Mouse (Mus musculus) natural killer cell, adult 2 months (primary cell): ENCODE results near the gene Pde1c.

Experiments used
- DNase-seq, 2 experiments: peaks; one replicate each; pipeline ENCODE4 v3.0.0; 2022; ENCODE audit warnings: low spot score in 2 of 2

Gene Pde1c

DNA sequence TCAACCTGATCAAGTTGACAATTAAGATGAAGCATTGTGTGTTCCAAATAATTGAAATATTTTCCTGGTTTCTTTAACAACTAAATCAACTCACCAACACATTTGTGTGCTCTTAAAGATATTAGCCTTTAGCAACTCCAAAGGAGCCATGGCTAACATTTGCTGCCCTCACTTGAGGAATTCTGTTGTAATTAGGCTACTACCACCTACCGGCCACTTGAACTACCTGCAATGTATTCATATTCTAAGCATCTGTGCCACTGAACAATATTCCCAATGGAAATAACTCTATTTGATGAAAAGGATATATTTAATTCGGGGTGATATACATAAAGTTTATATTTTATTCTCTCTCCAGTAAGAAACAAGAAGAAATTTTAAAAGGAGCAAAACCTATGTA lies 121.0 kb downstream of the Pde1c start:
- no peak for DNase-seq

DNA sequence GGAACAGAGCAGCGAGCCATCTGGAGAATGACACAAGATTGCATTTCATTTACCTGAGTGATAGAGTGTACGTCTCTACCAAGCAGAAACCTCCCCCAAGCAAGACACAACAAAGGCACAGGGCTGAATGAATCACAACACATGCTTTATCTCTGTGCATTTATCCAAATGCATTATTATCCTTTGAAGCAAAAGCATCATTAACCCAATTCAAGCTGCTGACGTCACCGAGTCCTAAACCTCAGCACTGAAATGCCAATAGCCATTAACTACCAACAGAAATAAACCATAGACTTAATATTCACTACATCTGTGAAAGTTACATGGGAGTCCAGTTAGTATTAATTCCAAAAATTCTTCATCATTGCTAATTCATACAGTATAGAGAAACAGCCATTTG lies 127.4 kb downstream of the Pde1c start:
- no peak for DNase-seq

DNA sequence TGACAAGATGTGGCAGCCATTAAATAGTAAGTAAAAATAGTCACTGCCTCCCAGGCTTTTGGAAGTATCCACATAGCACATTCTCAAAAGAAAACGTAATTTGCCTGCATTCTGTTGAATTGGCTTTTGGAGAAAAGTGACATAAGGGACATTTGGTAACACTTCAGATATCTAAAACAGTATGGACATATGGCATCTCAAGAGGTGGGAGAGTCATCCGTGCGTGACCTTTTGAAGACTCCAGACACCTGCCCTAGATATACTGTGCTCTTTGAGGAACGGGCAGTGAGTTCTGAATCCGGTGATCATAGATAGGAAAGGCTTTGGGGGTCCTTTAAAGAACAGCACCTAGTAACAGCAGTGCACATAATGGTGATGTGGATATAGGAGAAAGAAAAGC lies 143.1 kb downstream of the Pde1c start:
- no peak for DNase-seq

DNA sequence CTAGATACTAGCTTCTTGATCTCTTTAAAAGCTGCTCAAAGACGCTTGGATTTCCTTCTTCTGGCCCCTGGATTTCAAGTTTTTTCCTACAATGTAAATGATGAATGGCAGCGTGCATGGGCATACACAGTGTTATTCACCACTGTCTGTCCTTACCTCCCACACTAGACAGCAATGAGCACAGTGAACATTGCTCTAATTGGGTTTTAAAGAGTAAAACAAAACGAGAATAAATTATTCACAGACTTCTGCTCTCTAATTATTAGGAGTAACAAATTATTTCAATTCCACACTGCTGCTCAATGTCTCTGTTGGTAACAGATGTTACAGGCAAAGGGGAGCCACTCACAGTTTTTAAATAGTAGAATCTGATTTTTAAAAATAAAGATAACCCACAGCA lies 146.0 kb downstream of the Pde1c start:
- DNase-seq: no peak

DNA sequence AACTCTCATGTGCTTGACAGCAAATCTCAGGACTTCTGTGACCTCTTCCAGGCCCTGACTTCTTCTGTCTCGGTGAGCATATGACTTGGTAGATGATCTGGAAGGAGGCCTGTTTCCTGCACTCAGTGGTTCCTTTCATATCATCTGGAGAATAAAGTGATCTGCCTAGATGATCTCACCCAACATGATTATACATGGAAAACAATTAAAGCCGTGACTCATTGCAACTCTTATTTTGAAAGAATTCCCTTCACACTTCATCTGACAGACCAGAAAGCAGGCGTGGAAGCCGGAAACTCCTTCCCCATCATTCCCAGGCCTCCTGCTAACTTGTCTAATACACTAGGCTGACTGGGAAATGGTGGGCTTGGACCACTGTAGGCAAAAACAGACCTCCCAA lies 152.7 kb downstream of the Pde1c start:
- no peak for DNase-seq

DNA sequence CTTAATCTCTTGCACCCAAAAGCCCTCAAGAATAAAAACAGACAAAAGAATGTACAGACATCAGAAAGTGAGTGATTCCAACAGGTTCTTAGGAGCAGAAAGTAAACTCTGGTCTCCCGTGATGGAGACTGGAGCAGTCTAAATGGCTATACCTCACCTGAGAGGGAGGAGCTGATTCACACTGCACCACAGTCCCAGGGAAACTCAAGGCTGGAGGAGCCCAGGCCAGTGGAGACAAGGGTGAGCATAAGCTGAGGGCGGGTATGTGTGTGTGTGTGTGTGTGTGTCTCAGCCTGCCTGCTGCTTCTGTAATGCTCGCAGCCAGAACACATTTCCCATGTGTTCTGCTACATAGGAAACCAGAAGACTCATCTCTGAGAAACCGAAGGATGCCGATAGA lies 179.7 kb downstream of the Pde1c start:
- no peak for DNase-seq

DNA sequence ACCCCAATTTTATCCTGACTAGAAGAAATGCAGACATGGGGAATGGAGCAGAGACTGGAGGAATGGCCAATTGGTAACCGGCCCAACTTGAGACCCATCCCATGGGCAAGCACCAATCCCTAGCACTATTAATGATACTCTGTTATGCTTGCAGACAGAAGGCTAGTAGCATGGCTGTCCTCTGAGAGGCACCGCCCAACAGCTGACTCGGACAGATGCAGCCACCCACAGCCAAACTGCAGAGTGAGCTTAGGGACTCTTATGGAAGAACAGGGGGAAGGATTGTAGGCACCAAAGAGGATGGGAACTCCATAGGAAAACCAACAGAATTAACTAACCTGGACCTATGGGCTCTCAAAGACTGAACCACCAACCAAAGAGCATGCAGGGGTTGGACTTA lies 192.5 kb downstream of the Pde1c start:
- no peak for DNase-seq

DNA sequence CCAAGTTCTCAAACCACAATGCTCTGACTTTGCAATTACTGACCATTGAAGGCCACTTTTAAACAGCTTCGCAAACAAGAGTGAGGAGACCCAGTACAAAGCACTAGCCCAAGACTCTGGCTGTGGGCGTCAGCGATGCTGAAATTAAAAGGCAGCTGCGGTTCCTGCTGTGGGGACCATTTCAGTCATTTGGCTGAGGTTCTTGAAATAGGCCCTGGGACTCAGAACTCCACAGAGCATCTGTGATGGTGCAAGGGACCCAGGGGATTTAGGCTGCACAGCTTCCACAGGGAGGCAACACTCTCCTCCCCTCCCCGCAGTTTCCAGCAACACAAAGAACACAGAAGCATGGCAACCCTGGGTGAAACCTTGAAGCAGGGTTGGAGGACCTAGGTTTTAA lies 194.7 kb downstream of the Pde1c start:
- DNase-seq: no peak

DNA sequence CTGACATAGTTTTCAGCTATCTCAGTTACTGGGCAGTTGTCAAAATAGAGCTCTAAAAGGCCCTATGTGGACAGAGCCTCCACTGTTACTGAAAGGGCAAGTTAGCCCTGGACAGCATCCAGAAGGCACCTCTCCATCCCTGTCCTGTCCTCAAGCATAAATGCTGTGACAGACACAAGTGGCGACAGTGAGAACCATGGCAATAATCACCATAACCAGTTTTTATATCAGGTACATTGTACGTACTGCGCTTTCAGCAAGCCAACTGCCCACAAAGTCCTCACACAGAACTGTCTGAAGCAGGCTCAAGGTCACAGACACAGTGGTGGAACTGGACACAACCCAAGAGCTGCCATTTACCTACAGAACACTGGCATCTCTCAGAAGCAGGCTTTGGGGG lies 195.2 kb downstream of the Pde1c start:
- no peak for DNase-seq

DNA sequence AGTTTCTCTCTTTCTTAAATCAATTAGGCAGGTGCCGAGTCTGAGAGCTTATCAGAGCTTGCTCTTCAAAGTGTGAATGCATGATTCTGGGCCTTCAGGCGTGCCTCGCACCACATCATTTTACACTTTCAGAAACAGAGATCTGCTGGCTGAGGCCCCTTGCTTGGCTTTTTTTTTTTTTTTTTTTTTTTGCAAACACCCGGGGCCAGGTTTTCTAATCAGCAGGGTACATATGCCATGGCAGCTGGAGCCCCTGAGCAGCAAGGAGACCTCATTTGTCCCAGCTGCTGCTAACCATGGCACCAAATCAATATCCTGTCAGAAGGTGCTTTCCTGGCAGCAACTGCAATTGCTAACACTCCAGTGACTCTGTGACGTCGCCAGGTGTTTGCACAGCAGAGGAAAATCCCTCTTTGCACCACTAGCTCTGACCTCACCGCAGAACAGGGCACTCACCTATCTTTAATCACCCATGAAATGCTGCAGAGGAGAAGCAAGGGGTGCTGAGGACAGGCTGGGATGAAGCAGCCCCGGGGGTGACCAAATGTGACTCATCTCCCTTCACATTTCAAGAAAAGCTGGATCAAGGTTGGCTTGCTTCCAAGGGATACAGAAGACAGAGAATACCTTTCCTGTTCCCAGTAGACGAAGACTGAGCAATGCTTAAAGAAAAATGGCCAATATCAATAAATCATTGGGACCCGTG lies 195.7 kb downstream of the Pde1c start:
- DNase-seq: no peak

DNA sequence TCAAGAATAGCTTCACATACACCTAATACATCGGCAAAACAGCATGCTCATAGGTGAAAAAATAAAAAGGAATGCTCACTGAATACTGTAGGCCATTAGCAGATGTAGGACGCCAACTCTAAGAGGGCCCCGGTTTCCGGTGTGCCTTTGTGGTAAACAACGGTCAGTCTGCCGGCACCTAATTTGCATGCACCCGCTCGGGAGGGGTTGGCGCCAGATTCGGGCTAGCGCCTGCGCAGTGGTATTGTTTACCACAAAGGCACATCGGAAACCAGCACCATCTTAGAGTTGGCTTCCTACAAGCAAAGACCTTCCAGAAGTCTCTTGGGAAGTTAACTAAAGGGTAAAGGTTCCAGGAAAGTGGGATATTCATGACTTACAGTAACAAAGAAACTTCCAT lies 199.4 kb downstream of the Pde1c start:
- no peak for DNase-seq

DNA sequence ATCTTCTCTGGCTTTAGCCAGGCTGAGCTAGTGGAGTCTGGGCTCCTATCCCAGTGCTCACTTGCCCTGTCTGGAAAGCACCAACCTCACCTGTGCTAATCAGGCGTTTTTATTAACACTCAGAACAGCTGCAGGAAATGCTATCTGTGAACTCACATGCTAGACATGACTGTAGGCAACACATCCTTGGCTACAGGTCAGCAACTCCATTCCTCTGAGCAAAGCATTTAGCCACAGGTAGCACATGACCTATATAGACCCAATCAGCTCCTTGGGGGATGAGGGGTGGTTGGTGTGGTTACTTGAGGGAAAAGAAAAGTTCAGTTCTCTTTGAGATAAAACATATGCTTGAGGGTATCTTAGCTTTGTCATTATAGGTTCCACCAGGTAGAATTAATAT lies 200.8 kb downstream of the Pde1c start:
- no peak for DNase-seq

DNA sequence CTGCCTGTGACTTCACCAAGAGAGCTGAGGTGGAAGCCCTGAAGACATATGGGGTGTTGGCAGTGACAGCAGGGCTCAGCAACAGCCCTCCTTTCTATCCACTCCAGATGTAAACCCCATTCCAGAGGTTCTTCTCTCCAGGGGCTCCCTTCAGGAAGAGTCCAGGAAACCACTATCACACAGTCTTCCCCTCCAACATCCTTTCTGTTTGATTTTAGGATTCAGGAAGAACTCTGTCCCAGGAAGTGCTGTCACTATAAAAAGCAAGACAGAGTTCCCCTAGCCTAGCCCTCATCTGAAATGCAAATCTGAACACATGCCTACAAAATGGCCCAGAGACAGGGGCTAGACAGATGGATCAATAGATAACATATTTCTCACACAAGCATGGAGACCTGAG lies 201.6 kb downstream of the Pde1c start:
- DNase-seq: no peak

DNA sequence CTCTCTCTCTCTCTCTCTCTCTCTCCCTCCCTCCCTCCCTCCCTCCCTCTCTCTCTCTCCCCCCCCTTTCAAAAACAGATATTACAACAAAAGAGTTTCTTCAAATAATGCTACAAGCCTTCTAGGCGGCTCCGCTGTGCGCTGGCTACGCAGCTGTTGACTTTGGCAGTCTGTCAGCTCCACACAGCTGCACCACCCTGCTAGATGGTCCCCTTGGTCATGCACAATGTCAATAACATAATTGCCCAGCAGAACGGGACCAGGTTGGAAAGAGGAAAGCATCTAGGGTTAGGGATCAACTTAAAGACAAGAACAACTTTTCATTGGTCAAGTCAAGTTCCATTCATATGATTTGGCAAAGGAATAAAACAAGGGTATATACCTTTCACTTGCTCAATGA lies 206.3 kb downstream of the Pde1c start:
- DNase-seq: no peak

DNA sequence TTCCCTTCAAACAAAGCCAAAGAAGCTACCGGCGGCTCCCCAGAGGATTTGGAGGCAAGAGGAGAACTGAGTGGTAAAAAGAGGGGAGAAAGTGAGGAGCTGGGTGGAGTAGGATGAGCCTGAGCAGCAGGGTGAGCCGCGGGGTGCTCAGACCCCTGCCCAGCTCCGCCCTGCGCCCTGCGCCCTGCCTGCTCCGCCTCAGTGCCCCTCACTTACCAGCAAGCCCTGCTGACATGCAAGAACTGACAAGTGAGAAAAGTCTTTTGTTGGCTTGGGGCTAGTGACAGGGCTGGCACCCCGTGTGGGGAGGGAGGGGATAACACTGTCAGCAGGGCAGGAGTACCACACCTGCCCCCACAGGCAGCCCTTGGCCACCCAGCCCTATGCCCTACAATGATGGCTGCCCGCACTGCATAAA lies 206.8 kb downstream of the Pde1c start:
- no peak for DNase-seq

DNA sequence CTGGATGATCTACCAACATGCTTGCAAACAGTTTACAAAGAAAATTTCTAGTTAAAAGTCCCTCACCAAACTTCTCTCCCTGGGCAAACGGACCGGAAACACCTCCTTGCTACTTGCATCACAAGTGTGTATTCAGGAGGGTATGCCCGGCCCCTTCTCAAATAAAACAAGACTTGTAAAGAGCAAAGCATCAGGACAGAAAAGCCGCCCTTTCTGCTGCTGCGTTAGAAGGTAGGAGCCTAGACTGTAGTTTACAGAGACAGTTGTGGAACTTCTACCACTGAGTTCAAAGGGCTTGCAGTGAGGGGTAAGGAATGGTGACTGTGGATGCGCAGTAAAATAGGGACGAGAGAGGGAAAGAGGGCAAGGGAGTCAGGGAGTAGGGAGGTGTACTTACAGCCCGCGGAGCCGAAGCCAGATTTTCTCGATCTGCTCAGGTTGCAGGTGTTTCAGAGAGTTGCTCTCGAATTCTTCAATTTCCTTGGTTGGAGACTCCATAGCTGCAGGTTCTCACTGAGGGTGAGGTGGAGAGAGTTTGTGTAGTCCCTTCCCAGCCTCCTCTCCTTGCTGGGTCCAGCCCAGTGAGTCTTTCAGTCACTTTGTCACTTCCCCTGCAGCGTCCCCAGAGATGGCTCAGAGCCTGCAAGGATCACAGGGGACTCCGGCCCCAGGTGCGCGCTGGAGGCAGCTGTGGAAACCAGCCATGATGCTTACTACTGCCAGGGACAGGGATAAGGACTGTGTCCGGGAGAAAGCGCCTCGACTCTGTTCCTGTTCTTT lies 207.4 kb downstream of the Pde1c start:
- no peak for DNase-seq

DNA sequence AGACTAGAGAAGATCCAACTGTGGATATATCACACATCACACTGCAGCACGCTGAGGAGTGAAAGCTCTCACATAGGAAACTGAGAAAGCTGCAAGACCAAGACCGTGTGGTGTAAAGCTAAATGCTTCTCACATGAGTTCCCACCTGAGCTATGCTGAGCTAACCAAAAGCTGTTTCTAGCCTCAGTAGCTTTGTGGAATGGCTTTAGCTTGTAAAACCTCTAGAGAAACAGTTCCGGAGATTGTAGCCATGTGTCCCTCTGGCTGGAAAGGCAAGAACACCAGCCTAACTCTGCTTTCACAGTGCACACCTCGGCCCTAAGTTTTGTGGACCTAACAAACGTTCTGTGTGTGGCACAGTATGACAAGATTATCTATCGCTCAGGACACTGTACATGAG lies 208.8 kb downstream of the Pde1c start:
- DNase-seq: no peak

DNA sequence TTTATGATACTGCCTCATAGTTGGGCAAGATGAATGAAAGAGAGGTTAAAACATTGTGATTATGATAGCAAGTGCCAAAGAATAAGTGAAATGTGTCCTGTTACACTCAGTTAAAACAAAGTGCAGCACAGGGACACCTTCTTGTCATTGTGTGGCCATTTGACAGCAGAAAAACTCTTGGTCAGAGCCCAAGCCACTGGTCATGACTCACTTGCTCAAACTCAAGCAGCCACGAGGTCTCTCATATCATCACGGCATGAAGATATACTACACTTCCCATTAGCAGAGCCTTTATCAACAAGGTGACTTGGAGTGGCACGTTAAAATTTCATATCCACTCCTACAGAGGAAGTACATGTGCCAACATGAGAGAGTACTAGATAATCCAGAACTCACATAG lies 209.8 kb downstream of the Pde1c start:
- no peak for DNase-seq

DNA sequence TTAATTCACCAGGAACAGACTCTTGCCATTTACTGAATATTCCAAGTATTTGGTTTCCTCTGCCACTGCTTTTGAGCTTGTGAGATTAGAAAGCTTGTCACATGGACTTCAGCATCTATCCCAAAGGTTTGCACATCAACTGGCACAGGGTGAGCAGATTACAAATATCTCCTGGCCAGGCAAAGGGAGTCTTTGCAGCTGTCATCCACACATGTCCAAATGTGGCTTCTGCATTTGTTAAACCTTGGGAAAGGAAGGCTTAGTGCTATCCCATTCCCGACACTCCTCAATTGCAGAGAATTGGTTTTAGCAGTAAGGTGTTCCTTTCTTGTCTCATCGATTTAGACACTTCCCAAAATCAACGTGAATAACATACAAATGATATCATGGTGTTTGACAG lies 221.7 kb downstream of the Pde1c start:
- no peak for DNase-seq

DNA sequence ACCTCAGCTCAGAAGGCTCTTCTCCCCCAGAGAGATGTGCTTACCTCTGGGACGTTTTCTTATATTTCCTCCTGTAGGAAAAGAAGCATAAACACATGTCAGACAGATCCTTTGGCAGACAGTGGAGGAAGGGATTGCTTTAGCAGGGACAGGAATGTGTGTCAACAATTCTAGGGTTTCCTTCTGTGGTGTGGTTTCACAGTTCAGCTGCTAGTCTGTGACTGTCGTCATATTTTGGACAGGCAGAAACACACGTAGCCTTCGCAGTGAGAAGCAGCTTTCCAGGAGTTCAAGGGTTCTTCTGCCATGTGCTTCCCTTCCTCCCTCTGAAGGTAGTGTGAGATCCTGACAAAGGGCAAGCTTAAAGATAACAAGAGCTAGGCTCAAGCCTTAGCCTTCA lies 223.8 kb downstream of the Pde1c start:
- DNase-seq: no peak

DNA sequence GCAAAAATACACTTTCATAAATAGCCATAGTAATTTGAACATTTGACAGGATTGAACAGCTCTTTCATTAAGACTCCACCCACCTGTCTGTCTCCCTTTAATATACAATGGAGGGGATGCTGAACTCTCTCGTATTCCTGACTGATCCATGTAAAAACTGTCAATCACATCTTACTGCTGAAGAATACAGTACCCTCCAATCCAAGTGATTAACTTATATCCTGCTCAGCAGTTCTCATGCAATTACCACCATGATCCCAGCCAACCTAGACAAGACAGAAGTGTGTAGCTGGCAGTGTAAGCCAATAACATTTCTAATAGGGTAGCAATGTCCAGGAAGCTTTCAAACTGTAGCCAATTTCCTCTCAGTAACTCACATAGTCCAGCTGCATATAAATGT lies 226.9 kb downstream of the Pde1c start:
- no peak for DNase-seq

DNA sequence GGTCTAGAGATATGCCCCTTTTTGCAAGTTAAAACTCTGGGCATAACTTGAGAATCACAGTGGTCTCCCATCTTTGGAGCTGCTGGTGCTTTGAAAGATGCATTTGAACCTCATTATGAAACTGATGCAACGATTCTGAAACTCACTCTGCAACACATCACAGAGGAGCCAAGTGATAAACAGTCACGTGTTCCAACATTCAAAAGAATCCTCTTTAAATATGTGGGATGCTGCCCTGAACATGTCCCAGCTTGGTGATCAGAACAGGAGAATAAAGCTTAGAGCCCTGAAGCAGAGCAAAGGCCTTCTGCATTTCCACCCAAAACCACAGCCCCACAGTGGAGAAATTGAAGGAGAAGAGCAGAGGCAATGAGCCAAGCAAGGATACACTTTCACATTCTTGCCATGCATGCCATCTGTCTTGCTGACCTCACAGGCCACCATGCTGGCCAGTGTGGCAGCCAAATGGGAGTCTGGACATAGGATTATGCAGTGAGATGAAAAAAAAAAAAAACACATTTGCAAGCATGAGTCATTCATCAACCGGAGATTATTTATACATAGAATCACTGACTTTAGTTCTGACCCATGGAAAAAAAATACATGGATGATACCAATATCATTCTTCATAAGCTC lies 233.0 kb downstream of the Pde1c start:
- DNase-seq: no peak

DNA sequence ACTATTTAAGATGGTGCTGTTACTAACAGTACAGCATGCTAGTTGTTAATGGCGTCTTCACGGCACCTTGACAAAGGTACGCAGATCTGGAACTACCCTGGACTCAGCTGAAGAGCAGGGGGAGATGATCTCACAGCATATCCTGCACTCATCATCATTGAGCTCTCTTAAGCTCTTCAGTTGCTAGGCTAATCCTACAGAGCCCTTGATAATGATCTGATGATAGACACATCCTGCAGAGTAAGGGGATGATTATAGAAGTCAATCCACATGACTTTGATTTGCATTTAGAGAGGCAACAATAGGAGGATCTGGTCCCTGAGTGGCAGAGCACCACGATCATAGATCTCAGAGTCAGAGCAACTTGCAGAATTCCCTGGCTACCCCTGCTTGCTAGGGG lies 236.8 kb downstream of the Pde1c start:
- DNase-seq: no peak
